Mouse (Mus musculus): ENCODE data around the gene Jpt1. TPM values are rescaled to one million over a fixed set of nuclear protein-coding genes. Genes with fewer than 3 reads are reported as not detected.

The Jpt1 gene
- polyA plus RNA-seq, 1 experiment from 2014 or later: 1,616 TPM

DNA sequence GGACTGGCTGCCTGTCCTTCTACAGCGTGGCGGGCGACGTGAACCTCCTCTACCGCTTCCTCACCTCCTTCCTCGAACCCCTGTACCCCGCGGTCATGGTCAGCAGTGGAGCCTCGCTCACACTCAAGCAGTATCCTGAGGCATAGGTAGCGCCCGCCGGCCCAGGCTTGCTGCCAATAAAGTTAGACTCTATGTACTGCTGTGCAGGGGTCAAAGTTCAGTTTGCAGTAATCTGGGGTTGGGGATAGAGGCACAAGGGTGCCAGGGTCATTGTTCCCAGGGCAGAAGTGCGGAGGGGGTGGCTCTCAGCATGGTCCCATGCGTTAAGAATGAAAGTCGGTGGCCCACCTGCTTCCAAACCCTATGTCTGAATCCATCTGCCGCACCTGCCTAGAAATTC is 66.1 kb downstream of the Jpt1 start:
- no peak for ATAC-seq (replicated peaks)
- Histone ChIP-seq H3K36me3 (replicated peaks) (no peaks in the 10 kb centered on the region), H3K27me3 (replicated peaks) (no peaks in the 10 kb centered on the region), H3K9me3 (no peaks in the 10 kb centered on the region), H3K9ac (no peak overlapping the region), H3K27ac (no peak overlapping the region), H3K4me2 (no peak overlapping the region), H3K4me3 (no peak overlapping the region), H3K4me1 (no peaks in the 10 kb centered on the region)
- 83% methylated on average over 16 of the region's 16 CpGs for WGBS

Small RNA genes within 50 kb of the gene (microRNA-seq; reads per million reads assigned to microRNA genes)
- not detected for gene Mir3968

Other genes with a start within 250 kb of the Jpt1 start
- 0.21 and 0.26 TPM in 2 replicates for gene Grin2c, start 247.1 kb downstream of the Jpt1 start, polyA plus RNA-seq (2015; fragmentation: Nextera tagmentation; extraction: Ambion mirVana)
- 21.5 and 22.1 TPM in 2 replicates for gene Fdxr, start 237.3 kb downstream of the Jpt1 start, polyA plus RNA-seq (2015; fragmentation: Nextera tagmentation; extraction: Ambion mirVana)
- gene Fads6, start 216.7 kb downstream of the Jpt1 start, polyA plus RNA-seq (2015; fragmentation: Nextera tagmentation; extraction: Ambion mirVana): 0.96 and 1.0 TPM in 2 replicates
- gene Otop2, start 207.2 kb downstream of the Jpt1 start, polyA plus RNA-seq (2015; fragmentation: Nextera tagmentation; extraction: Ambion mirVana): 0.17 TPM in 1 of 2 replicates, not detected in the other
- gene Ush1g, start 192.3 kb downstream of the Jpt1 start, polyA plus RNA-seq (2015; fragmentation: Nextera tagmentation; extraction: Ambion mirVana): 0.09 and 0.18 TPM in 2 replicates
- gene Otop3, start 179.7 kb downstream of the Jpt1 start, polyA plus RNA-seq (2015; fragmentation: Nextera tagmentation; extraction: Ambion mirVana): 0.75 and 0.90 TPM in 2 replicates
- 67.0 and 67.2 TPM in 2 replicates for gene Hid1, start 146.6 kb downstream of the Jpt1 start, polyA plus RNA-seq (2015; fragmentation: Nextera tagmentation; extraction: Ambion mirVana)
- 26.9 and 27.3 TPM in 2 replicates for gene Cdr2l, start 132.5 kb downstream of the Jpt1 start, polyA plus RNA-seq (2015; fragmentation: Nextera tagmentation; extraction: Ambion mirVana)
- 182 and 191 TPM in 2 replicates for gene Mrpl58, start 110.6 kb downstream of the Jpt1 start, polyA plus RNA-seq (2015; fragmentation: Nextera tagmentation; extraction: Ambion mirVana)
- gene Atp5h, start 94.4 kb downstream of the Jpt1 start, polyA plus RNA-seq (2015; fragmentation: Nextera tagmentation; extraction: Ambion mirVana): 782 and 789 TPM in 2 replicates
- gene Kctd2, start 94.3 kb downstream of the Jpt1 start, polyA plus RNA-seq (2015; fragmentation: Nextera tagmentation; extraction: Ambion mirVana): 32.3 and 34.8 TPM in 2 replicates
- not detected in 2 replicates for gene Trim80, start 73.8 kb downstream of the Jpt1 start, polyA plus RNA-seq (2015; fragmentation: Nextera tagmentation; extraction: Ambion mirVana)
- gene Slc16a5, start 51.9 kb downstream of the Jpt1 start, polyA plus RNA-seq (2015; fragmentation: Nextera tagmentation; extraction: Ambion mirVana): 0.09 and 0.42 TPM in 2 replicates
- 20.6 and 20.9 TPM in 2 replicates for gene Armc7, start 38.7 kb downstream of the Jpt1 start, polyA plus RNA-seq (2015; fragmentation: Nextera tagmentation; extraction: Ambion mirVana)
- 98.4 and 108 TPM in 2 replicates for gene Nt5c, start 22.5 kb downstream of the Jpt1 start, polyA plus RNA-seq (2015; fragmentation: Nextera tagmentation; extraction: Ambion mirVana)
- 990 and 1,015 TPM in 2 replicates for gene Sumo2, start 21.9 kb upstream of the Jpt1 start, polyA plus RNA-seq (2015; fragmentation: Nextera tagmentation; extraction: Ambion mirVana)
- gene Nup85, start 50.0 kb upstream of the Jpt1 start, polyA plus RNA-seq (2015; fragmentation: Nextera tagmentation; extraction: Ambion mirVana): 106 and 118 TPM in 2 replicates
- 70.0 and 74.3 TPM in 2 replicates for gene Mrps7, start 89.5 kb upstream of the Jpt1 start, polyA plus RNA-seq (2015; fragmentation: Nextera tagmentation; extraction: Ambion mirVana)
- 37.5 and 38.1 TPM in 2 replicates for gene Gga3, start 89.7 kb upstream of the Jpt1 start, polyA plus RNA-seq (2015; fragmentation: Nextera tagmentation; extraction: Ambion mirVana)
- gene Mif4gd, start 98.6 kb upstream of the Jpt1 start, polyA plus RNA-seq (2015; fragmentation: Nextera tagmentation; extraction: Ambion mirVana): 11.2 and 12.9 TPM in 2 replicates
- gene Slc25a19, start 113.9 kb upstream of the Jpt1 start, polyA plus RNA-seq (2015; fragmentation: Nextera tagmentation; extraction: Ambion mirVana): 43.5 and 44.5 TPM in 2 replicates
- 173 and 176 TPM in 2 replicates for gene Grb2, start 194.2 kb upstream of the Jpt1 start, polyA plus RNA-seq (2015; fragmentation: Nextera tagmentation; extraction: Ambion mirVana)